Mouse (Mus musculus): ENCODE results near the gene Zfp180. TPM values are rescaled to one million over a fixed set of nuclear protein-coding genes. Genes with fewer than 3 reads are reported as not detected.
"Not testable (repeated sequence)": the region's sequence is repeated elsewhere in the genome, so short reads cannot be mapped to it uniquely, and the experiment has no call there.

Zfp180 gene
- total and polyA plus RNA-seq, 3 experiments: 21.6 to 21.9 TPM; not detected in 1

GRCm38 (mm10) chr7:24052660-24053304 lies 28.9 kb upstream of the Zfp180 start, which contains the start of gene Vmn1r183:
Gene Vmn1r183, plus strand, starts transcription at chr7:24053254.
- no peak for DNase-seq (ENCODE audit: low read depth, low spot score)
- Histone ChIP-seq H3K9me3 (replicated peaks; ENCODE audit: insufficient read depth, low read length) (no peaks in the 10 kb centered on the region), H3K79me2 (ENCODE audit: control insufficient read depth, insufficient read depth, low read length, poor library complexity) (no peaks in the 10 kb centered on the region), H3K4me3 (ENCODE audit: control insufficient read depth in 1 of 2, insufficient read depth in 1 of 2, low read depth in 2 of 2, low read length in 2 of 2) (no peak within 1 kb of the TSS), H3K4me1 (ENCODE audit: control insufficient read depth in 1 of 2, insufficient read depth in 2 of 2, low read length in 2 of 2) (no peaks in the 10 kb centered on the region), H3K27me3 (ENCODE audit: control insufficient read depth in 1 of 2, insufficient read depth in 2 of 2, low read length in 2 of 2) (no peaks in the 10 kb centered on the region), H3K36me3 (ENCODE audit: control insufficient read depth in 1 of 2, insufficient read depth in 2 of 2, low read length in 2 of 2) (no peaks in the 10 kb centered on the region), H3K27ac (ENCODE audit: control insufficient read depth, low read depth, low read length) (no peak within 1 kb of the TSS), H3K9ac (ENCODE audit: control insufficient read depth, low read depth, low read length, poor library complexity, severe bottlenecking) (no peak within 1 kb of the TSS)
- no peak for TF ChIP-seq GABPA (IDR thresholded peaks at IDR 0.05; ENCODE audit: low read depth, low read length)
- TF ChIP-seq USF2 (IDR thresholded peaks at IDR 0.05; ENCODE audit: borderline replicate concordance in 1 of 2, insufficient read depth in 1 of 2, low read depth in 1 of 2, low read length in 2 of 2): no peak
- no peak for TF ChIP-seq RCOR1 (IDR thresholded peaks at IDR 0.05; ENCODE audit: low read depth, low read length)
- no peak for TF ChIP-seq POLR2AphosphoS5 (IDR thresholded peaks at IDR 0.05; ENCODE audit: borderline replicate concordance, low read depth, low read length)
- no peak for TF ChIP-seq ZNF384 (IDR thresholded peaks at IDR 0.05; ENCODE audit: low read depth, low read length)
- no peak for TF ChIP-seq HCFC1 (IDR thresholded peaks at IDR 0.05; ENCODE audit: low read depth, low read length)
- TF ChIP-seq POLR2A (IDR thresholded peaks at IDR 0.05; ENCODE audit: control insufficient read depth in 1 of 2, insufficient read depth in 1 of 2, low read depth in 1 of 2, low read length in 2 of 2, poor library complexity in 1 of 2): no peak
- no peak for TF ChIP-seq KAT2A (conservative IDR thresholded peaks at IDR 0.05; ENCODE audit: low read depth, low read length)
- TF ChIP-seq MYC (IDR thresholded peaks at IDR 0.05; ENCODE audit: low read depth, low read length): no peak
- no peak for TF ChIP-seq JUND (IDR thresholded peaks at IDR 0.05; ENCODE audit: low read depth, low read length)
- TF ChIP-seq NELFE (IDR thresholded peaks at IDR 0.05; ENCODE audit: low read depth, low read length): no peak
- no peak for TF ChIP-seq GATA1 (IDR thresholded peaks at IDR 0.05; ENCODE audit: low read depth, low read length)
- TF ChIP-seq ELF1 (IDR thresholded peaks at IDR 0.05; ENCODE audit: low read depth, low read length): no peak
- no peak for TF ChIP-seq MEF2A (IDR thresholded peaks at IDR 0.05; ENCODE audit: extremely low read depth, insufficient replicate concordance, low read depth, low read length, poor library complexity, severe bottlenecking)
- no peak for TF ChIP-seq USF1 (IDR thresholded peaks at IDR 0.05; ENCODE audit: low read depth, low read length)
- no peak for TF ChIP-seq E2F4 (IDR thresholded peaks at IDR 0.05; ENCODE audit: borderline replicate concordance, low read depth, low read length)
- TF ChIP-seq CTCF (IDR thresholded peaks at IDR 0.05 in 2 of 3, conservative IDR thresholded peaks at IDR 0.05 in 1 of 3; ENCODE audit: control insufficient read depth in 1 of 3, insufficient read depth in 1 of 3, low read depth in 2 of 3, low read length in 3 of 3, poor library complexity in 1 of 3, severe bottlenecking in 1 of 3): no peak
- TF ChIP-seq MAFK (IDR thresholded peaks at IDR 0.05; ENCODE audit: borderline replicate concordance, low read depth, low read length): no peak
- TF ChIP-seq EP300 (IDR thresholded peaks at IDR 0.05; ENCODE audit: low read depth in 1 of 2, low read length in 2 of 2): no peak

GRCm38 (mm10) chr7:24074424-24074823 lies 7.3 kb upstream of the Zfp180 start:
- H3K27ac ChIP-seq (ENCODE audit: control insufficient read depth, low read depth, low read length); H3K27me3 ChIP-seq (ENCODE audit: control insufficient read depth in 1 of 2, insufficient read depth in 2 of 2, low read length in 2 of 2); DNase-seq (ENCODE audit: low read depth, low spot score); H3K4me1 ChIP-seq (ENCODE audit: control insufficient read depth in 1 of 2, insufficient read depth in 2 of 2, low read length in 2 of 2); H3K36me3 ChIP-seq (ENCODE audit: control insufficient read depth in 1 of 2, insufficient read depth in 2 of 2, low read length in 2 of 2); H3K9me3 ChIP-seq (replicated peaks; ENCODE audit: insufficient read depth, low read length); H3K4me3 ChIP-seq (ENCODE audit: control insufficient read depth in 1 of 2, insufficient read depth in 1 of 2, low read depth in 2 of 2, low read length in 2 of 2); H3K9ac ChIP-seq (ENCODE audit: control insufficient read depth, low read depth, low read length, poor library complexity, severe bottlenecking); H3K79me2 ChIP-seq (ENCODE audit: control insufficient read depth, insufficient read depth, low read length, poor library complexity): not testable (repeated sequence)

Data from MEL (cell line).